Mouse (Mus musculus): Measurements from ENCODE around the gene Cacnb3.
A peak's percentile ranks its signal among the peaks of the same experiment; 100 is the strongest.

The Cacnb3 gene

DNA sequence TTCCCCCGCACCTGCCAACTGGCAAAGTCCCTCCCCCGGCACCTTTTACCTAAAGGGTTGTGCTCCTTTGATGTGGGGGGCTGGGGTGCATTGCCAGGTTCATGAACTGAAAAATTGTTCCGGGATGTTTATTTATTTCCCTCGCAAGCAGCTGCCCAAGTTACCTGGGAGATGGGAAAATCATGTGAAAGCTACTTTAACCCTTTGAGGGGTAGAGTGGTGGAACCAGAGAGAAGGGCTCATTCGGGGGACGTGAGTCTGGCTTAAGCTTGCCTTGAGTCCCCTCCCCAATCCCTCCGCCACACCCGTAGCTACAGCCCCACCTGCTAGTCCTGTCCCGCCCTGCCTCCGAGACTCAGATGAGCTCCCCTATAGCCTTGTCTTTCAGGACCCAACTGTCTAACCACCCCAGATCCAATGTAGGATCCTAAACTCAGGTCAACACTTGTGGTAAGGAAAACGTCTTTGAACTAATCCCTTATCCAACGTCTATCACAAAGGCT lies 20.5 kb upstream of the Cacnb3 start:
- no peak for DNase-seq

DNA sequence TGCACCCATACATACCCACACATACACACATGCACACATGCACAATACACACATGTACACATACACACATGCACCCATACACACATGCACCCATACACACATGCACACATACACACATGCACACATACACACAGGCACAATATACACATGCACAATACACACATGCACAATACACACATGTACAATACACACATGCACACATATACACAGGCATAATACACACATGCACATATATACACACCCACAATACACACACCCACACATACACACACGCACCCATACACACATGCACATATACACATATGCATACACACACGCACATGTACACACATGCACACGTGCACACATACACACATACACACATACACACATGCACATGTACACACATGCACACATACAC lies 18.4 kb upstream of the Cacnb3 start:
- DNase-seq, result no peak

DNA sequence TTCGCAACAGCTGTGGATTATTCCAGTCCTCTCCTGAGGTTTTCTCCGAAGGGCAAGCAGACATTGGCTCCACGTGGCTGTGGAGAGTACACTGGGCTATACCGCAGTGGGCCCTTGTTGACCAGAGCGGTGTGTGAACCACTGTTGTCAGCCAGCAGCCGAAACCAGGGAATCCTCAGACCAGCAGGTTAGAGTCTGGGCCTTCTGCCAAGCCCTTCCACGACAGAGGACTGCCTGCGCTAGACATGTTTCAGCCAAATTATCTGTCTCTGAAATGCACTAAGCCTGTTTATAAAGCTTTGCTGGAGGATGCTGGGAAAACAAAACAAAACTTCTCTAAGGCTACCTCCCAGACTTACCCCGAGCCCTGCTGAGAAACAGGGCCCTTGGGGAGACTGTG lies 16.1 kb upstream of the Cacnb3 start:
- no peak for DNase-seq

DNA sequence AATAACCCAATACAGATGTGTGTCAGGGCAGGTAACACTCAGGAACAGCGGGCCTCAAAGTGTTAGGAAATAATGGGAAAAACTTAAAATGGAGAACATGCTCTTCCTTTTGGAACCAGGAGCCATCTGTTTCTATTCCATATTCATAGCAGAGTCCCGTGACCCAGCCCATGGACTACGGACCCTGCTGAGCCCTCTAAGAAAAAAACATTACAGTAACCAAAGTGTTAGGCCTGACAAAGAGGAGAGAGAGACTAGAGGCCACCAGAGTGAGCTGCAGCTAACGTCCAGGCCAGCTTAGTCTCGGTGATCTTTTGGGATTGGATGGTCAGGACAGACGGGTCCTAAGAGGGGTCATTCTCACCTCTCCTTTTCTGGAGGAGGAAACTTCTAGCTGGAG lies 15.7 kb upstream of the Cacnb3 start:
- DNase-seq, result no peak

DNA sequence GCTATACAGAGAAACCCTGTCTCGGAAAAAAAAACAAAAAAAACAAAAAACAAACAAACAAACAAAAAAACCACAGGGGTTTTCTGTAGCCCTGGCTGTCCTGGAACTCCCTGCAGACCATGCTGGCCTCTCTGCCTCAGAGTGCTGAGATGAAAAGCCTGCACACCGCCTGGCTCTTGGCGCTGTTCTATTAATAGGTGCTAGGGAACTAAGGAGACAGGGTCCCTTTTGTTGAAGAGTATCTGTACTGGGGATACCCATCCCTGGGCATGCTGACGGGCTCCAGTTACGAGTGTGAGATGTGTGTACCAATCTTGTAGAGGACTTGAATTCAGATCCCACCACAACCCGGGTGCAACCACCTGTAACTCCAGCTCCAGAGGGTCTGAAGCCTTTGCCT lies 14.9 kb upstream of the Cacnb3 start:
- DNase-seq, result no peak

DNA sequence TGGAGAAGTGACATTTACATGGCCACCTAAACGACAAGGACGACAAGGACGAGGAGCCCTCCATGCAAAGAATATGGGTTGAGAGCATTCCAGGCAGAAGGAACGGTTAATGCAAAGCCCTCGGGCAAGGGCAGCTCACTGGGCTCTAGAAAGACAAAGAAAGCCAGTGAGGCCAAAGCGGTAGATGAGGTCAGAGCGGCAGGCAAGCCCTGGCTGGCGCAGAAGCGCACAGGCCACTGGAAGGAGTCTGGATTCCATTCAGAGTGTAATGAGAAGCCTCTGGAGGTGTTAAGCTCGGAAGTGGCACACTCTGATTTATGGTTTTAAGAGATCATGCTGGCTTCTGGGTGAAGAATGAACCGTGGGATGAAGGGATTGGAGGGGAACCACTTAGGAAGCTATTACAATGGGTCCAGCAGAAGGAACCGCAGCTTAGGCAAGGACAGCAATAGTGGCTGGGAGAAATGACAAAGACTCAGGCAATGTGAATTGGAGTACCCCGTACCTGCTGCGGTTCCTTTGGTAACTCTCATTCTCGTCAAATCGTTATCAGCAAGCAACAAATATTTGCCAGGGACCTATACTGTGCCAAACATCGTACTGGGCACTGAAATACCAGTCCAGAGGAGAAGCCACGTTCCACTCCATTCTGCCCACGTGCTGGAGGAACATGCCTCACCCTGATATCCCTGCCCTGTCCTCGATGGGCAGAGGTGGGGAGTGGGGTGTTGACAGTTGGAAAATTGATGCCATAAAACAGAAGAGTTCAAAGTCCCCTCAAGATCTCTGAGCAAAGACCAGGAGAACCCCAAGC lies 14.1 kb upstream of the Cacnb3 start:
- DNase-seq, result no peak

DNA sequence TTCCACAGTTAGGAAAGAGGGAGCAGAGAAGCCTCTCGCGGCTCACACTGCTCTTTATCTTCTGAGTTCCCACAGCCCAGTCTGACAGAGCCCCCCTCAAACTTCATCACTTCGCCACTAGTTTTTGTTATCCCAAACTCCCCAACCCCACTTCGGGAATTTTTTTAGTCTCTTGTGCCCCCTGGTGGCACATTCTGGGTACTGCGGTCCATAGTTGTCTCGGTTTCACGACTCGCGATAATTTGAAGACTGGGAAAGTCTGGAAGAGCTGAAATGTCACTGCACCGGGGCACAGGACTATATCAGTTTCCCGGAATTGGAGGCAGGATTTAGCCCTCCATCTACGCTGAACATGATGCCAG lies 13.5 kb upstream of the Cacnb3 start:
- no peak for DNase-seq

DNA sequence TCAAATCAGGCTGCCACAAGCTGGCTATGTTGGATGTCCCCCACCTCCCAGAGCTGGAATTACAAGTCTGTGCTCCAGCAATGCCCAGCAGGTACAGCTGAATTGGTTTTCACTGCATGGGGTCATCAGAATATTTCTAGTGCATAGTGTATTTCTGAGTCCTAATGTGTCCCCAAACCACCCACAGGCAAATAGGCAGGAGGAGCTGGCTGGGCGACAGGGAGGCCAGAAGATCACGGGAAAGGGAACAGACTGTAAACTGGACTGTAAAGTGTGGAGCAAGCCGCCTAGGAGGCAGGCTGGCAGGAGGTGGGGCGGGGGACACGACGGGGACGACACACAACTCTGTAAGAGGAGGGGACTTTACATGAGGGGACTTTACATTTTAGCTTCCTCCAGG lies 8.4 kb upstream of the Cacnb3 start:
- DNase-seq, result no peak

DNA sequence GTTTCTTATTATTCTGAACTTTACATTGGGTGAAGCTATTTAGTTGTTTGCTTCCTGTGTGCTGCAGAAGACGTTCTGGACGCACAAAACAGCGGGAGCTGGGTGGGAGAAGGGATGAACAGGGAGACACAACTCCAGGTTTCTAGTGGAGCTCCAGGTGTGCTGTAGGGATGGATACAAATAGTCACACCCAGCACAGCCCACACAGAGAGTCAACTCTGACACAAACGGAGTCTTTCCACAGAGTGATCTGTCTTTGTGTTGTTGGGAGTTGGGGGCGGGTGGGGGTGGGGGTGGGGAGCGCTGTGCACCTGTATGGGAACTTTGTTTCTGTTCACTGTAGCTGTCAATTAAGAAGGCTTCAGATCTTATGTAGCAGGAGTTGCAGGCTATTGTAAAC lies 7.9 kb upstream of the Cacnb3 start:
- DNase-seq, result no peak

DNA sequence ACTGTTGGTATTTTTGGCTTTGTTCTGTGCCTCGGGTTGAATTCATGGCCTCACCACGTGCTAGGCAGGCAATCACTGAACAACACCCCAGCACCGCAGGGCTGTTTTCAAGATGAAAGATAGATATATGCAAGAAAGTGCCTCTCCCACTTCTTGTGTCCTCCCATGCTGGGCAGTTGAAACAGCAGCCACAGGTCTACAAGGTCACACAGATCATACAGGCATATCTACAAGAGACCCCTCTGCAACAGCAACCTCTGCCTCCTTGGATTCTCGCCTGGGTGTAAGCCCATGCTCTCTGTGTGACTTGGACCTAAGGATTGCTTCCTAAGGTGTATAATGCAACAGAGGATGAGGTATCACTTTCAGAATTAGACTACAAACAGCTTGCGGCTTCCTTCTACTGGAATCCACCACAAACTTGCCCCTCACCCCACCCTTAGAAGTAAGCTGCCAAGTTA lies 7.2 kb upstream of the Cacnb3 start:
- DNase-seq, result no peak

DNA sequence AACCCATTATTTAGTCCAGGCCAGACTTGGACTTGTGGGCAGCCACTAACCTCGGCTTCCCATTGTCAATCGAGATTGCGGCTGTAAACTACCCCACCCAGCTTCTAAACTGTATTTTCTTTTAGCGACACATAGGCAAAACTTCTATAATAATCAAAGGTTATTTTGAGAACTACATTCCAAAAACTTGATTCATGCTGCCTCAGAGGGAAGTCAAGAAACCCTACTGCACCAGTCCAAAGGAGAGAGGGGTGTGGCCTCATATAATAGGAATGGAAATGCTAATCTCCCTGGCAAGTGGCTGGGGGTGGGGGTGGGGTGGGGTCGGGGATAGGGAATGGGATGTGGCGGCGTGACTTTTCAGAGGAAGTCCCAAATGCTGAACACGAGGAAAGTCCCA lies 4.6 kb upstream of the Cacnb3 start:
- no peak for DNase-seq

DNA sequence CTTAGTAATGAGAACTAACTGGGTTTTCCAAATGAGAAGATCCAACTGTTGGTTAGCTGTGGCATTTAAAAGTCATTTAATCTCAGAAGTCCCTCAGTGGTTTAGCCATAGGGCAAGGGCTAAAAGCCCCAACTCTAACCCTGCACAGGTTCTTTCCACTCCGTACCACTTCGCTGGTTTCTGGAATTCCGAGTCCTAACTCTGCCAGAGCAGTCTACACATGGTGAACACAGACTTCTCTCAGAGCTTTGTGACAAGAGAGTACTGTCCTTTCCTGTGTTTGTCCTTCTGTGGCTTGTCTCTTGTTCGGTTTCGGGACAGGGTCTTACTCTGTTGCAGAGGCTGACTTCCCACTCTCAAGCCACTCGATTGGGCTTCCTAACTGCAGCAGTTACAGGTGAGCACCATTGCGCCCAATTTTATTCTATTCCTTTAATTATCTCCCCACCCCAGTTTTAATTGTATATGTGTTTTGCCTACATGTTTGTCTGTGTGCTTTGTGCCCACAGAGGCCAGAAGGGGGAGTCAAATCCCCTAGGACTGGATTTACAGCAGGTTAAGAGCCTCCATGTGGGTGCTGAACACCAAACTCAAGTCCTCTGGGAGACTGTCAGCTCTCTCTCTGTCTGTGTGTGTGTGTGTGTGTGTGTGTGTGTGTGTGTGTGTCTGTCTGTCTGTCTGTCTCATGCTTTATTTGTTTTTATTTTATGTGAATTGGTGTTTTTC lies 4.0 kb upstream of the Cacnb3 start:
- DNase-seq, result no peak

DNA sequence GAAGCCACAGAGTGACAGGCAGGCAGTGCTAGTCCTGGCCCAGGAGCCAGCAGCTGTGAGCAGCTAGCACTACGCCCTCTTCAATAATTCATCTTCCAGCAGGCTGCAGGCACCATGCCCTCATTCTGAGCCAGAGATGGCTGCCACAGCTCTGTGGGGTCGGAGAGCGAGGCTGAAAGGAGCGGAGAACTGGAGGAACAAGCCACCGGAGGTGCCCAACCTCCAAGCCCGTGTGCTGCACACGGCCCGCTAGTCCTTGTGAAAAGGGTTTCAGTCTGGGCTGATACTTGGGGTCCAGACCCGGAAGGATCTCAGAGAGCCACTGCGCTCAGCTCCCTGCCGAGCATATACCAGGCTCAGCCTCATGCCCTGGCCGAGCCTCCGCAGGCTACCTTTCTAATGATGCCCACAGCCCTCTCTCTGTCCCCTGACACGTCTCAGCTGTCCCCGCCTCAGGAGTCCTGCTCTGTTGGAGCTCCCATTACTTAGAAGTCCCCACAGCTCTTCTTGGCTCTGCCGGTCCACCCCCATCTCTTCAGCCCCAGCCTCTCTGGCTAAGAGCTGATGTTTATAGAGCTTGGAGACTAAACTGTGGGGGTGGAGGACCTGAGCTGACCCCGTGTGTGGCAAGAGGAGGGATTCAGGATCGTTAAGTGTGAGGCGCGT lies 1.9 kb upstream of the Cacnb3 start:
- no peak for DNase-seq

DNA sequence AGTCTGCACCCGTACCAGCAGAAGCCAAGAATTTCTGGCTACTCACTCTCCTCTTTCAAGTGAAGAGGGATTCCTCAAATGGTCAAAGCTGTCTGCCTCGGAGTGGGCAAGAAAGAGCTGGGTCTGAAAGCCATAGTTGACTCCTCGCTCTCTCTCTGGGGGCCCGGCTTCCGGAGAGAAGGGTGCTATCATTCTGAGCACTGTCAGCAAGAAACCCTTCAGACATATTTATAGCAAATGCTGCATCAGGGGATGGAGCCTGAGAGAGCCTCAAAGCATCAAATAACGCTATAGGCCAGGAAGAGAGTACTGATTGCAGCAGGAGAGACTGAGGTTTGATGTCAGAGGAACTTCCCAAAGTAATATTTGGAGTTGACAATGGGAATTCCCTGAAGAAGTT lies 1.2 kb upstream of the Cacnb3 start:
- DNase-seq, result no peak

DNA sequence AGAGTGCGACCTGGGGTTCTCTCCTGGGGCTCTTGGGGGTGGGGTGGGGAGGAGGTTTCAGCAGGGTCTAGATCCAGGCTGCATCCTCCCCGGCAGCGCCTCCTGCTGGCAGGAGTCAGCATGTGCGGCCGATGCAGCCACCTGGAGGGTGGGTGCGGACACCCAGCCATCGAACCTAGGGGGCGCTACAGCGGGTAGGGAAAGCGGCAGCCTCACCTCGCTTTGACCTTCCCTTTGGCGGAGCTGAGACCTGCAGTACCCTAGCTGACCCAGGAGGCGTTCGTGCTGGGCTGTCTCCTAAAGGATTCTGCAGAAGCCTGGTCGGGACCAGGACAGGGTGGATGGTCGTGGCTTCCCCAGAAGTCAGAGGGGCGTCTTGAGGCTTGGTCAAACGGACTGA lies 853 bp downstream of the Cacnb3 start:
- DNase-seq, result no peak

DNA sequence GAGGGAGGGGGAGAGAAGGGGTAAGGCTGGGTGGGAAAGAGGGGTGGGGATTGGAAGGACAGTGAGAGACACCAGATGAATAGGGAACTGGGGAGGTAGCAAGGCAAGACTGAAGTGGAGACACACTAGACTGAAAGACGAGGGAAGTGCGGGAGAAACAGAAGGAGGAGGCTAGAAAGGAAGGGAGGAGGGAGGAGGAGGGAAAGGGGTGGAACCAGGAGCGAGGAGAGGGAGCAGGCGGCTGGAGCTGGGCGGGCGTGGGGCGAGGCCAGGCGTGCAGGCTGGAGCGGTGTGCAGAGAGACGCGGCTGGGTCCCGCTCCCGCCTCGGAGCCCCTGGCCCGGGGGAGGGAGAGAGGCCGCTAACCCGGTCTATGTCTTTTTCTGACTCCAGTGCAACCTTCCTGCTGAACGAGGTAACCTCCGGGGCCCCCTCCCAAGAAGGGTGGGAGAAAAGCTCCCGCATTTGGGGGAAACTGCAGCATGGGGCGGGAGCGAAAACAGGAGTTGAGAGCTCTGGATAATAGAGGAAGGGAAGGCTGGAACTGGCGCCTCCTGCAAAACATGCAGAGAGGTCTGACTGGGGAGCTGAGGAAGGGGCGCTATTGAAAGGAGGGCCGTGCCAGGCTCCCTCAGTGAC lies 1.6 kb downstream of the Cacnb3 start:
- peak; percentile 75 for DNase-seq

DNA sequence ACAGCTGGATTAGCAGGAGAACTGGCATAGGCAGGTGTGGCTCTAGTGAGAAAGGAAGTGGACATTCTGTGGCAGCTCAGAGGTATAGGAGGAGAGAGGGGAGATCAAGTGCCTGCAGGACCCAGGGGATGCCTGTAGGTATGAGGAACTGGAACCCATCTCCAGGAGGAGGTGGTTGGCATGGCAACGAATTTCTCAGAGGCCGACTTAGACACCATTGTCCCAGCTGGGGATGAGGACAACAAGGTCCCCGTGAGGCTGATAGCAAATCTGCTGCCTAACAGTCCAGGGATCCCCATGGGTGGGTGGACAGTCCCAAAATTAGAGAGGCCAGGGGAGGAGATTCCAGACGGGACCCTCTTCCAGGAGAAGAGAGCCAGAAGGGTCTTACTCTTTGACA lies 2.3 kb downstream of the Cacnb3 start:
- DNase-seq, result no peak

DNA sequence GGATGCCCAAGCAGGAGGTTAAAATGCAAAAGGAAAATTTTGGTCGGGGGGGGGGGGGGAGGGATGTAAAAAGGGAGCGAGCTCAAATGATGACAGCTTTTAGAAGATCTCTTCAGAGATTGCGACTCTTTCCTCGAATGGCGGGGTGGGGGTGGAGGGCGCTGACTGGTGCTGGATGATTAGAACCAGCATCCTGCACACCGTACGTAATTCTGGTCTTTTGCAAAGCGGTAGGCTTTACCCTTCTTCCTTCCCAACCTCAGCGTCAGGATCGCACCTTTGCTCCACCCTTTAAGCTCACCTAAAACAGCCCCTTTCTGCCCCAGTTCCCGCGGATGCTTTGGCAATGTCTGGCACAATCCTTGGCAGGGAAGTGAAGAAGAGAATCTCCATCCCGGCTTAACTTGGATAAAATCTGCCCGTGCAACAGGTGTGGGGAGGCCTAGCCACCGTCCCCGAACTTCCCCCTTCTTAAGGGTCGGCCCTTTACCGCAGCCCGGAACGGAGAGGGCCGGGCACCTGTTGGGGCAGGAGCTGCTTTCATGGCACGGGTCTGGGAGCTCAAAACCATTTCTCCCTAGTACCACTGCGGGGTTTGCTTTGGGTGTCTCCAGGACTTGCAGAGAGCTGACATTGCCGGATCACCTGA lies 3.3 kb downstream of the Cacnb3 start:
- no peak for DNase-seq

DNA sequence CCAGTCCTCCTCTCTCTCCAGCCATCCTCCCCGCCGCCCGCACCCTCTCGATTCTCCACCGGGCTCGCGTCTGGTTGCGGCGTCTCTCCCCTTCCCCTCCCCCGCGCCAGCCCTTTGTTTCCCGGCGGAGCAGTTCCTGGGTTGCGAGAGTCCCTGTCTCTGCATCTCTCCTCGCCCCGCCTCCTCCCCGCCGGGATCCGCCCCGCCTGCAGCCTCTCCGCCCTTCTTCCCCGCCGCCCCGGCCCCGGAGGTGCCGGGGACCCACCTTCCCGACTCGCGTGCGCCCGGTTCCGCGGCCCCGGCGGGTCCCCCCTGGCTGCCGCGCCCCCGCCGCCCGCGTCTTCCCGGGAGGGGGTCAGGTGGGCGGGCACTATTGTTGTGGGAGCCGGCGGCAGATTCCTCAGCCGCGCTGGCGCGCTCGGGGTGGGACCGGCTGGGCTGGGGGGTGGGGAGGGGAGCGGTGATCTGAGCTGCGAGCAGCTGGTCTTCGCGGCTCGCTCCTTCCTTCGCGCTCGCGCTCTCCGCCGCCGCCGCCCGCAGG lies 4.0 kb downstream of the Cacnb3 start:
- peak; percentile 88 for DNase-seq

DNA sequence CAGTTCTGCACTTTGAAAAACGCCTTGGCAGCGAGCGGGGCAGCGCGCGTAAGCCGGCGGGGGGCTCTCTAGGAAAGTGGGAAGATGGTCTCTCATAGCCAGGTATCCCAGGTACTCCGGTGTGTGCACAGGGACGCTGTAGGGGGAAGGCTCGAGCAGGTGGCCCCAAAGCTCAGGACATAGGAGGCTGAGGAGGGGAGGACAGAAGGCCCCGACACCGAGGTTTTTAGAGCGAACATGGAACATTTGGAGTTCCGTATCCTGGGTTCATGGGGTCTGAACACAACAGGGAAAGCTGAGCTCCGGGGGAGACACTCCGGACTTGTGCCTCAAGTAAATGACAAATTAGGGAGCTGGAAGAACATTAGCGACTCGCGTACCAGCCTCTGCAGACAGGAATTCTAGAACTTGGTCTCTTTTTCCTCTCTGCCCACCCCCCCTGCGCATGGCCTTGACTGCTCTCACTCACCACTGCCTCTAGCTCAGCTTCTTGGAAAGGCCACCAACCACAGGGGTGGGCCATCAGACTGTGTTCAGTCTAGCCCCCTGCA lies 4.7 kb downstream of the Cacnb3 start:
- DNase-seq, result no peak

DNA sequence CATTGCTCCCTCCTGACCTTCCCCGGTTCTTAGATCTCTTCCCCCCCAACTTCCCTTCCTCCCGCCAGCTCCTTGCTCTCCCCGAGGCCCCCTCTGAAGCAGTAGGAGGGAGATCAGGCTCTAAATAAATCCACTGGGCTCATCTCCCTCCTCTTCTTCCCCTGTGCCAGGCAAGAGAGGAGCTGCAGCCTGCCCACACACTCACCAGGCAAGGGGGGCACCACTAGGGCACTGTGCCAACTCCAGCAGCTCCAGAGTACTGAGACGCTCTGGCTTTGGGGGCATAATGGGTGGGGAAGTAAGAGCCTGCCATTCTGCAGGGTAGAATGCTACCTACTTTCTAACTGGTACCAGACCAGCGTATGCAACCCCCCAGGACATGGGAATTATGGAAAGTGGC lies 5.9 kb downstream of the Cacnb3 start:
- DNase-seq, result peak; percentile 82

DNA sequence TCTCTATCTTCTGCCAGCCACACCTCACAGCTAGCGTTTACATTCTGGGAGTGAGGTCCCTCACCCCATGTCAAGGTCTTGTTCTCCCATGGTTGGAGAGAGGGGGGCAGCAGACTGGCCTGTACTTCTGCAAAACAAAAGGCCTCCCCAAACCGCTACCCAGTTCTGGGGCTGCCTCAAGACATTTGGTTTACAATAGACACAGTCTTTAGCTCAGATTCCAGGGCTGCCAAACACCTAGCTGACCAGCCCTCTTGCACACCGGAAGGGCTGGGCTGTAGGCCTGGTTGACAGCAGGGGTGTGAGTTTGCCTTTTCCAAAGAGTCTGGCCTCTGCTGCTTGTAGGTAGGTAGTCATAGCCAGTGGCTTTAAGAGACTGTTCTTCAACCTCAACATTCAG lies 6.5 kb downstream of the Cacnb3 start:
- no peak for DNase-seq
